Mouse (Mus musculus) erythroid progenitor cell, adult 5-6 weeks (primary cell): ENCODE data around the gene Ankrd11. TPM values are rescaled to one million over a fixed set of nuclear protein-coding genes. Genes with fewer than 3 reads are reported as not detected.

Experiments used
- ATAC-seq: replicated peaks from 2 replicates; pipeline ENCODE4 v1.8.0; 2016; ENCODE audit warnings: moderate number of reproducible peaks, mild to moderate bottlenecking, moderate TSS enrichment, inconsistent platforms; ENCODE audit not compliant: poor library complexity, low FRiP score, severe bottlenecking
- total RNA-seq, 2 experiments: library from RNA; stranded (forward) in 1 of 2; stranded (reverse) in 1 of 2; fragments of 150-400 nt in 1 of 2; fragments of 186-747, 209-891 nt in 1 of 2; gene quantifications; 2 replicates each; pipeline versions ENCODE4 v1.2.3 to v1.2.4; 2015 to 2017; ENCODE audit warnings: low replicate concordance in 2 of 2

Ankrd11 gene
- total RNA-seq, 2 experiments from 2014 or later: 106 to 126 TPM

DNA sequence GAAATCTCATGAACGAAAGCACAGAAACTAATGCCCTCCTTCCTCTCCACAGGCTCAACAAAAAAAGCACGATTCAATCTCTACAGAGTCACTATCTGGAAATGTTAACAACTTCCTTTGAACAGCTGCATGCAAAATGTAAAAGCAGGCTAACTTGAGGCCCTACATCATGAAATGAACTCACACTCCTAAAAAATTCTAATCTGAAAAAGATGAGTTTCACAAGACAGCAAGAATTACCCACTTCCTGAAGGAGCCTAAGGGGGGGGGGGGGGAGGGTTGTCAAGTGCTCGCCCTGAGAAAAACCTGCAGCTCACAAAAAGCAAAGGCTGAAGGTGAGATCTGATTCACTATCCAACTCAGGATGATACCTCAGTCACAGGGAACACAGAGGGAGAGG lies 27.0 kb downstream of the Ankrd11 start:
- no peak for ATAC-seq

DNA sequence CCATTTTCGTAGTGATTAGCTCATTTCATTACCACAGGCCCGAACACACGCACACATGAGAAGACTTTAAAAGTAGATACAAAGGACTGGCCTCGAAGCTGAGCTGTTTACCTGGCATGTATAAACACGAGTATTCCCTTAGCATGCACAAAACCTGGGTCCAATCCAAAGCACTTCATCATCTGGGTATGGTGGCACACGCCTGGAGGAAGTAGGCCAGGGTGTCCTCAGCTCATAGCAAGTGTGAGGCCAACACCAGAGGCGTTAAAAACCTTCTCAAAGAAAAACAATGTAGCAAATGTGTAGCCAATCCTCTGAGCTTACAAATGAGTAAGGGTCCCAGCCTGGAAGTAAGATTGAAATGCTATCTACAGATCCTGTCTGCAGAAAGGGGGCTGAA lies 27.6 kb downstream of the Ankrd11 start:
- ATAC-seq: no peak

DNA sequence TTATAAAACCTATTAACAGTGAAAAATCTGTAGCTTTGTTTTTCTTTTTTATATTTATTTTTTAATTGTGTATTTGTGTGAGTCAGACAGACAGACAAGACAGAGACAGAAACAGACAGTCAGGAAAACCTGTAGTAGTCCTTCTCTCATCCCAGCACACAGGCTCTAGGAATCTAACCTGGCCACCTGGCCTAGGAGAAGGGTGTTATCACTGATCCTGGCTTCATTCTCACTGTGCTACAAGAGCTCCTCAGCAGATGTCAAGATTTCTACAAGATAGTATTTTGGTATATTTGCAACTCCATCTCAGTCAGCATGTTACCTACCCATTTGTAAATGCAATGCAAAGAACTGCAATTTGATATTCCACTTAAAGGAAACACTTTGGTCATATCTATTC lies 30.8 kb downstream of the Ankrd11 start:
- no peak for ATAC-seq

DNA sequence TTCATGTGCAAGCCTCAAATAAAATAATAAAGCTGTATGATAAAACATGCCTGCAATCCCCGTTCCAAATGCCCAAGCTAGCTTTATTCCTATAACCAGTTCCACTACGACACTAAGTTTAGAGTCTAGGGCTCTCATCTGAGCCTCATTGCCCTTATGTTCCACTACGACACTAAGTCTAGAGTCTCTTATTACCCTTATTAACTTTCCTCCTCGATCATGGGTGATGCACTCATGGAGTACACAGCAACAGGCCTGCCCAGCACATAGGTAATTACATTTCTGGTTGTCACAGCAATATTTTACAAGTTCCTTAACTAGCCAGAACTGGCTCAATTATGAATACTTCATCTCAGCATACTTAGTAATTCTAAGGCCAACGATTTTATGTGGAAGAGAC lies 36.3 kb downstream of the Ankrd11 start:
- no peak for ATAC-seq

DNA sequence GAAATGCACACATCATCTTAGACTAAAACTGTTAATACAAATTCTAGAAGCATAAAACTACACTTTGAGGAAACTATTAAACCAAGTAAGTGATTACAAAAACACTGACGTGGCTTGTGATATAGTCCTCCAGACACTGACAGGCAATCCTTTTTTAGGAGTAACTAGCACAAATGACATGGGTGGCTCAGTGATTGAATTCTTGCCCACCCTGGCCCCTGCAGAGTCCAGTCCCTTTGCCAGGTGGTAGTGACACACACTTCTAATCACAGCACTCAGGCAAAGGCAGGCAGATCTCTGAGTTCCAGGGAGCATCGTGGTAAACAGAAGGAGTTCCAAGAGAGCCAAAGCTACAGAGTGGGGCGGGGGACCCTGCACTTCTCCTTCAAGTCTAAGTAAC lies 36.7 kb downstream of the Ankrd11 start:
- ATAC-seq: no peak

DNA sequence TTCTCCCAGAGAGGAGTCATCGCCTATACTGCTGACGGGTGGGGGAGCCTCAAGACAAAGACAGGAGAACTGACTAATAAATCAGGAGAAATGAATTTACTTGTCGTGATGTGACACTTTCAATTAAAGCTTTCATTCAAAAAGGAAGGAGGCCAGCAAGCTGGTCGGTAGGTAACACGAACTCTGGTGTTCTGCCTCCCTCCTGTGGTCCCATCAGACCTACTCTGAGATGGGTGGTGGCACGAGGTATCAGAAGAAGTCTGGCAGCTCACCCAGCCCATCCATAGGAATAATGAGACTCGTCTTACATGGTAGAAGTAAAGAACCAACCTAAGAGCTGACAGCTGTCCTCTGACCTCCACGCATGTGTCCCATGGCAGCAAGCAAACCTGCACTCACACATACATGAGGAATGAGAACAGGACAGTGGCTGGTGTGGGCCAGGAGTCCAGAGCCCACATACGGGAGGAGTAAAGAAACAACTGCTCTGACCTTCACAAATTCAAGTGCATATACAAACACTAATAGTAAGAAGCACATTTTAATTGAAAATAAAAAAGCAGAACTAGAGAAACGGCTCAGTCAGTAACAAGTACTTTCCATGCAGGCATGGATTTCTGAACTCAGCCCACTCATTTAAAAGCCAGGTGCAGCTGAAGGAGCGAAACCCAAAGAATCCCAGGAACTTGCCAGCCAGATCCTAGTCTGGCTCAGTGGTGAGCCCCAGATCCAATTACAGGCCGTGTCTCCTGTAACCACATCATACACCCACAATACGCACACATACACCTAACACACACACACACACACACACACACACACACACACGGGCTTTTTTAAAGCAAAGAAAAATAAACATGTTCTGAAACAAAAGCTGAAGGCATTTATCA lies 37.8 kb downstream of the Ankrd11 start:
- no peak for ATAC-seq

DNA sequence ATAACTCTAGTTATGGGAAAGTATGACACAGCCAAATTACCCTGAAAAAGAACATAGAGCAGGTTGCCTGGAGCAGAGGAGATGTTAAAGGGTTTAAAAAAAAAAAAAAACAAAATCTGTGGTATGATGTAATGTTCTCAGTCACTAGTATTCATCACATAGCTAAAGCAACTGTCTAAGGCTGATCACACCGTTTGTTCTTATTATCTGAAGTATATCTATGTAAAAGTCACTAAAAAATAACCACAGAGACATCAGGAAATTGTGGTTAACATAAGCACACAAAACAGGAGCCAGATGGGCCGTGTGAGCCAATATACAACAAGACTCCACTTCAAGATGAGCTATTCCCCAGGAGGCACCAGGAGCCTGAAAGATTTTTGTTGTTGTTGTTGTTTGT lies 41.8 kb downstream of the Ankrd11 start:
- ATAC-seq: no peak

DNA sequence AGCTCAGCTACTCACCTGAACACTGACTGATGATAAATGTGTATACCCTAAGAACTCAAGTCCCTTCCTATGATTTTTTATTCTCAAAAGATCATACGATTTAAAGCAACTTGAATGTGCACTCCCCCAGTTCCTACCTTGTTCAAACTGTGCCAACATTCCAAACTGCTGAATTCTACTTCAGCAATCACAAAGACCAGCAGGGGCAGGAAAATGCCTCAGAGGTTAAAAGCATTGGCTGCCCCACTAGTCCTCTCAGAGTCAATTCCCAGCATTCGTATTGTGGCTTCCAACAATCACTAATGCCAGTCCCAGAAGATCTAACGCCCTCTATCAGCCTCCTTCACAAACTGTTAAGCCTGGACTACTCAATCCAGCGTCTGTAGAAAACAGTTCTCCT lies 44.1 kb downstream of the Ankrd11 start:
- ATAC-seq: no peak

DNA sequence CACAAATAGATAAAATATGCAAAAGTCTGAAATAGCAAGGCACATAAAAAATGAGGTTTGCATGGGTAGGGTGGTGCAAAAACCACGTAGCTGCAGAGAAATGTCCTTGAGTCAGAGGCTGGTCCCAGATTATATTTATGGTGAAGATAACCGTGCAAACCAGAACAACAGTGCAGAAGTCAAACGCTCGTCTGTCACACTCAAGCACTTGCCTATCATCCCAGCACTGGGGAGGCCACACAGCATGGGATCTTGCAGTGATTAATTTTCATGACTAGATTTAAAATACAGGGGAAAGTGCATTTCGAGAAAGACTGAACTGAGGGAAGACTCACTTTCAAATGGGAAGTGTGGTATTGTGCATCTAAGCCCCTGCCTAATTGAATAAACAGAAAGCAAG lies 48.3 kb downstream of the Ankrd11 start:
- ATAC-seq: no peak

DNA sequence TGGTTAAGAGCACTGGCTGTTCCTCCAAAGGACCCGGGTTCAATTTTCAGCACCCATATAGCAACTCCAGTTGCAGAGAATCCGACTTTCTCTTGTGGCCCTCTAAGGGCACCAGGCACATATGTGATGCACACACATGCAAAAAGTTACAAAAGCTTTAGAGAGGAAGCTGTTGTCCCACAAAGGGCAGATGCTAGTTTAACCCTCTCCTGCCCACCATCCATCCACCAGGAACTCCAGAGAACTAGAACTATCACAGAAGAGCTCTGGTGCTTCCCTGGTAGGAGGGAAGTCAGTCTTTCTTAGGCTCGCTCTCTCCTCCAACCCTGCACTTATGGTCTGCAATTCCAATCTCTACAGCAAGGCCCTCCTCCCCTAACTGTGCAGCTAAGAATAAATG lies 49.0 kb downstream of the Ankrd11 start:
- ATAC-seq: no peak

DNA sequence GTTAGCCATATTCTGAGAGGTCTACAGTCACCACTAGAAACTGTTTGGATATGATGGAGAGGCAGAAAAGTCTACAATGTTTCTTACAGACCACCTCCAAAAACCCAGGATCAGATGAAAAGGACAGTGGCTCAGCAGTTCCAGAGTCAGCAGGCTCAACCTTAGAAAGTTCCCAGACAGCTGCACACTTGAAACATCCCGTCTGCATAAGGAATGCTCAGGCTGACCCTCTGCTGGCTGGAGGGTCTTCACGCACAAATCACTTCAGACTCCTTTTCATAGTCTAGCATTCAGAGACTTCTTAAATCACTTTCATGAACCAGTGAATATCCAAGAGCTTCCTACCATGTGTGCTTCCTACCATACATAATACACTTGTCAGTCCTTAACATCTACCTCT lies 49.8 kb downstream of the Ankrd11 start:
- ATAC-seq: no peak

DNA sequence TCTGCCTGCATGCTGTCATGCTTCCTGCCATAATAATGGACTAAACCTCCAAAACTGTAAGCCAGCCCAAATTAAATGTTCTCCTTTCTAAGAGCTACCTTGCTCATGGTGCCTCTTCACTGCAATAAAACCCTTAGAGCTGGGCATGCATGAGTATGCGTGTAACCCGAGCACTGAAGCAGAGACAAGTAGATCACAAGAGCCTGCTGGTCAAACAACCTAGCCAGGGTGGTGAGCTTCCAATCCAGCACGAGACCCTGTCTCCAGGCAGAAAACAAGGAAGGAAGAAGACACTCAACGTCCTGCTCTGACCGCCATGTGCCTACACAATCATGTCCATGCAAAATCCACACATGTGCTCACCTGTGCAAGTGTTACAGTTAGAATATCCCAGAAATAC lies 50.7 kb downstream of the Ankrd11 start:
- no peak for ATAC-seq

DNA sequence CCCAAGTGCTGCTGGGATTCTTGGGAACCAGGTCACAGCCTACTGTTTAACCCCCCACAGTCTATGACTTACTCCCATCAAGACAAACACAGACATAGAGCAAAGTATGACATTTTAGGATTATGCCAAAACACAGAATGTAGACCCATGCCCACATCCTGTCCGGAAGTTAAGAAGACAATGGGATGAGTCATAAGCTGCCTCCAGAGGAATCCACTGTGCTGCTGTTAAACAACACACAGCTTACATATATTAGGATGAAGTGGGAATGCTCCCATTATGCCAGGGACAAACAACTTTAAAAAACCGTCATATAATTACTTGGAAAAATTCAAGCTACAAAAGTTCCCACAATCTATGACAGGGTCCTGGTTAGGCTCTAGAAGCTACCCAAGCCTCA lies 52.1 kb downstream of the Ankrd11 start:
- no peak for ATAC-seq

DNA sequence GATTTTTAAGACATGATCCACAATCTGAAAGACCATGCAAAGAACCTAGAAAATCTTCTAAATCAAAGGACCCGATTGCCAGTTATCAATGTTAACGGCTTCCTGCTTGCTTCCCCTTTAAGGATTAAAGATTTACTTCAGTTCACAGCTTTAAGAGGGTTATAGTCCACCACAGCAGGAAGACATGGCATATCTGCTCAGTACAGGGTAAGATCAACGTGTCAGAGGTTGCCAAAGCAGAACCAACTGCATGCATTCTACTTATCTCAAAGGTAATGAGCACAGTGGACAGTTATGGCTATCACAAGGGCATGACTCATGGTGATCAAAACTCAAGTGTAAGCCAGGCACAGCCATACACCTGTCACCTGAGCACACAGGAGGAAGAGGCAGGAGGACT lies 53.1 kb downstream of the Ankrd11 start:
- ATAC-seq: no peak

DNA sequence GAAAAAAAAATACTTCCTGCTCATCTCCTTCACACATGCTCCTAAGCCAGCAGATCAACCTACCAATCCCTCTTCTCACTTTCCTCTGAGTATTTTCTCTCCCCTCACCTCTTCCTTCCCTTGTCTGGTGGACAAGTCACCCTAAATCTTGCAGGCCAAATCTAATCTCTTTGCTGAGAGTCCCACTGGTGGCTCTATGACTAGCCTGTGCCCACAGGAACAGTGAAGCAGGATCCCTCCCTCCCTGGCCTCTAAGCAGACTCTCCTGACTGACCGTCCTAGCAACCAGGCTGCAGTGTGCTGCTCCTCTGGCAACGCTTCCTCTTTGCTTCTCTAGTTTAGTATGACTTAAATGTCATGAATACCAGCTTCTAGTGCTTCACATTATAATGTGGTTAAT lies 54.8 kb downstream of the Ankrd11 start:
- no peak for ATAC-seq

DNA sequence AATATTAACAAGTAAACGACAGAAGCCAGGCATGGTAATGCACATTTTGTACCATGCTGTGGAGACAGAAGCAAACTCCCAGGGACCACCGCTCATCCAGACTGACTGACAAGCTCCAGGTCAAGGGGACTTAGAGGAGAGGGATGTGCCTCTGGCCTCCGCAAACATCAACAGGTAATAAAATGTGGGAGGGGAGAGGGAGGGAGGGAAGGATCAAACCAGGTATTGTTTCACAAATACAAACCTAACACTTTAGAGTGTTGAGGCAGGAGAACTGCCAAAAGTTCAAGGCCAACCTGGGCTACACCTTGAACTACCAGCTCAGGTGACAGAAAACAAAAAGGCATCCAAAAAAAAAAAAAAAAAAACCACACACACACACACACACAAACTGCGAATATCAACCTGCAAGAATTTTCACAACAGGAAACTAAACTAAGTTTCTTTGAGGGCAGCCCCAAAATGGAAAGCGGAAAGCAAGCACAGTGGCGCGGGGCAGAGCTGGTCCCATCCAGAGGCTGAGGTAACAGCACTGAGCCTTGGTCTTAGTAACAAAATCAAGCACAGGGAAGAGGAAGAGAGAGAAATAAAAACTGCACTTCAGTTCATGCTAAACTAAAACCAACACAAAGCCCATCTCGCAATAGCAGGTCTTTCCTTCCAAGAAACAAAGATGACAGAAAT lies 55.4 kb downstream of the Ankrd11 start:
- ATAC-seq: no peak

DNA sequence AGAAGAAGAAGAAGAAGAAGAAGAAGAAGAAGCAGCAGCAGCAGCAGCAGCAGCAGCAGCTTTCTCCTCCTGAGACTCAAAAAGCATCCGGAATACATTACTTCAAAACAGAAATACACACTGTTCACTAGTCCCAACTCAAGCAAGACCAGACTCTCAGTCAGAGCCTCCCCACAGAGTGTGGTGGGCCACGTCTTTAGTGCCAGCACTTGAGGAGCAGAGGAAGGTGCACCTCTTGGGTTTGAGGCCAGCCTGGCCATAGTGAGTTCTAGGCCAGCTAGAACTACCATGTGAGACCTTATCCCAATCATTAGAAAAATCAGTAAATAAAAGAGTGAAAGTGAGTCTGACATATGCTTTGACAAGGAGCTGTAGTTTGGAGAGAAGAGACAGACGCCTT lies 57.9 kb downstream of the Ankrd11 start:
- no peak for ATAC-seq

DNA sequence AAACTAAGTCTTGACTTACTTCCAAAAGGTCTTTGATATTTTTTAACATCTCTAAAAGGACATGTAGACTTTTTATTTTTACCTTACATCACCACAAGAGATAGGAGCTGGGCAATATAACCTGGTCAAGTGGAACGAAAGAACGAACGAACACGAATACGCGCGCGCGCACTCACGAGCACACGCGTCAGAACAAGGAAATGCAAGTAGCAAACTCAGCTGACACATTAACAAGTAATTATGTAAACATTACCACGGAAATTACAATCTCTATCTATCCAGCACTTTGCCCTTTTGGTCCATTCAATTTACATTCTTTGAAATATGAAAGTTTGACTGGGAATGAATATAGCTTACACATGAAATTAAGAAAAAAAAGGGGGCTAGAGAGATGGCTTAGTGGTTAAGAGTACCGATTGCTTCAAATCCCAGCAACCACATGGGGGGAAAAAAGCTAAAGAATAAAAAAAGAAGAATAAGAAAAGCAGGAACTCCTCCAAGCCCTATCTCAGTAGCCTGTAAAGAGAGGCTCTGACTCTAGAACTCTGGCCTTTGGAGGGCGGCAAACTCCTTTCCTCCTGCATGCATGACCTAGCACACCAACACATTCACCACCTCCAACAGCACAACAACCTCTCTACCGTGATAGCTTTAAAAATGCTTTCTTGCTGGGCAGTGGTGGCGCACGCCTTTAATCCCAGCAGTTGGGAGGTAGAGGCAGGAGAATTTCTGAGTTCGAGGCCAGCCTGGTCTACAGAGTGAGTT lies 58.7 kb downstream of the Ankrd11 start:
- no peak for ATAC-seq

DNA sequence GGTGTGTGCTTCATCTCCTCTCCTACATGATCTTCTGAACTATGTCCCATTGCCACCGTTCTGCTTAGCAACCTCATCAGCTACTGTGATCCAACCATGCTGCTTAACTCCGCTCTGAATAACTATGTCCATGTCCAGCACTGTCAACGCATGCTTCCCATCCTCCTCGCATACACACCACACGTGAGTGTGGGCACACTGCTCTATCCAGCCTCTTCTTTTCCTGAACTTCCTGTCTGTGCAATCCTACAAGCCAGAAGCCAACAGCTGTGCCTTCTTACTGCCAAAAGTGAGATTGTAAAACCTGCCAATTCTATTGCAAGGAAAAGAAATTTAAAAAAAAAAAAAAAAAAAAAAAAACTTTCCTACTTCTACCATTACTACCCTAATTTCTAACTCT lies 60.4 kb downstream of the Ankrd11 start:
- no peak for ATAC-seq

DNA sequence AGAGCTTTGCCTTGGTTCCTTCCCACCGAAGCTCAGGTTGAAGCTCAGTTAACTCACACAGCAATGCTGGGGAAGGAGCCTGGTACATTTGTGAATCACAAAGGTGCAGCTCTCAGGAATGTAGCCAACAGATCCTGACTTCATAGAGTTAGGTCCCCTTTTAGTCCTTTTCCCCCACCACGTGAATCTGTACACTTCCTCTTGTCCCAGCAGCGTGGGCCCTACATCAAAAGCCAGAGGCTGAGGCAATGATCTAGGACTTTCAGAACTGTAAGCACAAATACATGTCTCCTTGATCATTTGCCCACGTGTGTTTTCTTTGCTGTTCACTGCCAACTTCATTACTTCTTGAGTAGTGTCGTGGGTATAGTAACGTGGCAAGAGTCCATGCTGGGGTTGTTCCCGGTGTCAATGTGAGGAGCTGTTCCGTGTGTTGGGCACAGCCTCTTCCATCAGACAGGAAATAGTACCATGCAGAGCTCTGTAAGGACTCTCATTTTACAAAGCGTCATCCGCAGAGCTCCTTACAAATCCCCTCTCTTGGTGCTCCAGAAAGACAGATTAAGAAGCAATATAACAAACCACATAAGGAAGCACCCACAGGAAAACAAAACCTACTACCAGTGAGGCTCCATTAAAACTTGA lies 62.1 kb downstream of the Ankrd11 start:
- no peak for ATAC-seq
